In the genomic region with DNA sequence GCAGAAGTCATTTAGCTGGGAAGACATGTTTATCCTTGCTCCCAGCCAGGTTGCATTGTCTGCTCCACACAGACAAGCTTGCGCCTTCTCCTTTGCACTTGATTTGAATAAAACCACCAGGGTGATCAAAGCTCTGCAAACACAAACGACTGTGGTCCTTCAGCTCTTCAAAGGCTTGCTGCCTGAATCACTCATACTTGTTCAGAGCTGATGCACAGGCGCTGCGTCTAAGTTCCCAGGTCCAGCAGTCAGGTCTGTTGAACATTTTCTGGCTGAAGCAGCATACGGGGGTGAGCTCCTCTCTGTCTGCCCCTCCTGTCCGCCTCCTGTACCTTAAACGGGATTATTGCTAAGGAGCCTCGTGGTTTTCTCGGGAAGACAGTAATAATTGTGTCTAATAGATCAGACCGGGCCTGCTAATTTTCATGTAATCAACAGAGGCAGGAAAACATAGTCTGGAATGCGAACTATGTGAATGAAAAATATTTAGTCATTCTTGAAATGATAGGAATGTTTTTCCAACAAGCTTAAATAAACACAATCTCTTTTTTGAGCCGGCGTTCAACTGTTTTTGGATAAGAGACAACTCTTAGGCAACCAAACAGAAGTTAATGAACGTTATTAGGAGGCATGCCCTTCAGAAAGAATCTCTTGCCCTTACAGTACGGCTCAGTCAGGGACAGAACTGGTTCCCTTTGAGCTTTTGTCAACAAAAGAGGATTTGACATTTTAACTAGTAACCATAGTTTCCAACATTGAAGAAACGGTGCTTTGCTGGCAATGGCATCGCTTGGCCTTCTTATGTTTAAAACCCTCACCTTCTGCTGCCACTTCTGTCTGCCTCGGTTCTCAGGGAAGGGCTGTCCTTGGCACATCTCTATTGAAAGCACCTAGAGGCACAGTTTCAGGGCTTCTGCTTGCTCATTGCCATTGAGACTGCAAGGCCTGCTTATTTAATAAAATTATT, we compare ENCODE assay signal across 9 mouse cellular contexts.
A peak's percentile ranks its signal among the peaks of the same experiment; 100 is the strongest.
DNase-seq lines count a peak whose midpoint lies in the region; ATAC-seq lines count a peak whose summit lies in the region.
"Had no signal": no experiment of that assay in that cellular context is flagged by ENCODE, and none has a peak within 500 bp of the region (broad histone marks: within the 10 kb centered on the region; RNA-seq: fewer than 3 reads in every experiment).

No protein-coding gene starts in this region.

- WGBS in forebrain, embryonic 13.5 days: 48% methylated on average over 18 of the region's 18 CpGs
- 67% methylated on average over 18 of the region's 18 CpGs for WGBS in forebrain, embryonic 11.5 days
- WGBS in liver, embryonic 15.5 days (ENCODE audit: insufficient replicate concordance): 70% methylated on average over 18 of the region's 18 CpGs
- WGBS in liver, embryonic 12.5 days (ENCODE audit: insufficient replicate concordance): 73% methylated on average over 18 of the region's 18 CpGs
- WGBS in heart, embryonic 13.5 days: 39% methylated on average over 18 of the region's 18 CpGs
- WGBS in midbrain, embryonic 16.5 days: 36% methylated on average over 18 of the region's 18 CpGs

- peak overlapping the region; percentile 32; the same call in 1 of the 2 replicates for H3K27ac ChIP-seq in forebrain, embryonic 13.5 days
- H3K27ac ChIP-seq in forebrain, embryonic 11.5 days (ENCODE audit: low read depth, low read length): no peak overlapping the region
- 0 out of 2 replicates have a peak overlapping the region, but pooled peaks have one; percentile 9 for H3K27ac ChIP-seq in liver, embryonic 15.5 days (replicated peaks)
- H3K27ac ChIP-seq in liver, embryonic 12.5 days: no peak overlapping the region
- H3K27ac ChIP-seq in heart, embryonic 13.5 days (replicated peaks): 0 out of 2 replicates have a peak overlapping the region, but pooled peaks have one; percentile 28
- no peak overlapping the region for H3K27ac ChIP-seq in midbrain, embryonic 16.5 days (ENCODE audit: low read length)

- H3K9me3 ChIP-seq in forebrain, embryonic 13.5 days (replicated peaks): no peaks in the 10 kb centered on the region
- no peaks in the 10 kb centered on the region for H3K9me3 ChIP-seq in forebrain, embryonic 11.5 days (ENCODE audit: control insufficient read depth, low read length)
- H3K9me3 ChIP-seq in liver, embryonic 15.5 days (replicated peaks): no peaks in the 10 kb centered on the region
- H3K9me3 ChIP-seq in liver, embryonic 12.5 days (replicated peaks): no peaks in the 10 kb centered on the region
- H3K9me3 ChIP-seq in heart, embryonic 13.5 days: no peaks in the 10 kb centered on the region
- no peaks in the 10 kb centered on the region for H3K9me3 ChIP-seq in midbrain, embryonic 16.5 days (replicated peaks; ENCODE audit: control insufficient read depth, low read length, poor library complexity, severe bottlenecking)

- no peak overlapping the region for H3K4me3 ChIP-seq in forebrain, embryonic 13.5 days
- H3K4me3 ChIP-seq in forebrain, embryonic 11.5 days (ENCODE audit: low read depth, low read length): no peak overlapping the region
- no peak overlapping the region for H3K4me3 ChIP-seq in liver, embryonic 15.5 days (replicated peaks)
- H3K4me3 ChIP-seq in liver, embryonic 12.5 days: no peak overlapping the region
- H3K4me3 ChIP-seq in heart, embryonic 13.5 days: no peak overlapping the region
- H3K4me3 ChIP-seq in midbrain, embryonic 16.5 days (ENCODE audit: low read depth, low read length): no peak overlapping the region

- ATAC-seq in forebrain, embryonic 13.5 days: no peak
- ATAC-seq in forebrain, embryonic 11.5 days (replicated peaks; ENCODE audit: low FRiP score): no peak
- no peak for ATAC-seq in liver, embryonic 15.5 days (ENCODE audit: insufficient read depth)
- no peak for ATAC-seq in liver, embryonic 12.5 days
- no peak for ATAC-seq in heart, embryonic 13.5 days (ENCODE audit: extremely low read depth, insufficient number of reproducible peaks, low FRiP score, low TSS enrichment)
- peak; percentile 36; the same call in 1 of the 2 replicates for ATAC-seq in midbrain, embryonic 16.5 days

- 0 out of 2 replicates have a peak, but pooled peaks cover 4% of the 10 kb centered on the region for H3K4me1 ChIP-seq in forebrain, embryonic 13.5 days
- no peaks in the 10 kb centered on the region for H3K4me1 ChIP-seq in forebrain, embryonic 11.5 days (replicated peaks; ENCODE audit: control insufficient read depth, insufficient read depth, low read length)
- peaks cover 37% of the 10 kb centered on the region for H3K4me1 ChIP-seq in liver, embryonic 15.5 days (replicated peaks)
- H3K4me1 ChIP-seq in liver, embryonic 12.5 days: peaks cover 59% of the 10 kb centered on the region
- peaks cover 54% of the 10 kb centered on the region for H3K4me1 ChIP-seq in heart, embryonic 13.5 days
- peaks cover 16% of the 10 kb centered on the region for H3K4me1 ChIP-seq in midbrain, embryonic 16.5 days (ENCODE audit: control insufficient read depth, insufficient read depth, low read length)

- no peak for DNase-seq in forebrain, embryonic 11.5 days (ENCODE audit: low spot score)
- DNase-seq in urinary bladder, postnatal 36 days (ENCODE audit: low spot score in 2 of 2): no peak
- DNase-seq in left cerebral cortex, adult 18-20 months (ENCODE audit: low spot score in 2 of 2): no peak
- DNase-seq: right cerebral cortex, postnatal 4 days had no signal

- no peaks in the 10 kb centered on the region for H3K27me3 ChIP-seq in forebrain, embryonic 13.5 days
- no peaks in the 10 kb centered on the region for H3K27me3 ChIP-seq in forebrain, embryonic 11.5 days (ENCODE audit: control insufficient read depth, insufficient read depth, low read length)
- H3K27me3 ChIP-seq in liver, embryonic 15.5 days: no peaks in the 10 kb centered on the region
- H3K27me3 ChIP-seq in liver, embryonic 12.5 days (replicated peaks): no peaks in the 10 kb centered on the region
- H3K27me3 ChIP-seq in heart, embryonic 13.5 days (replicated peaks): peaks cover 35% of the 10 kb centered on the region
- no peaks in the 10 kb centered on the region for H3K27me3 ChIP-seq in midbrain, embryonic 16.5 days (ENCODE audit: control insufficient read depth, insufficient read depth, low read depth, low read length)

- H3K4me2 ChIP-seq in forebrain, embryonic 13.5 days: no peak overlapping the region
- H3K4me2 ChIP-seq in forebrain, embryonic 11.5 days (ENCODE audit: low read depth, low read length, severe bottlenecking): no peak overlapping the region
- H3K4me2 ChIP-seq in liver, embryonic 15.5 days: no peak overlapping the region
- no peak overlapping the region for H3K4me2 ChIP-seq in liver, embryonic 12.5 days
- H3K4me2 ChIP-seq in heart, embryonic 13.5 days: no peak overlapping the region
- no peak overlapping the region for H3K4me2 ChIP-seq in midbrain, embryonic 16.5 days (ENCODE audit: low read length)

- no peaks in the 10 kb centered on the region for H3K36me3 ChIP-seq in forebrain, embryonic 13.5 days (ENCODE audit: poor library complexity, severe bottlenecking)
- no peaks in the 10 kb centered on the region; the same call in 1 of the 2 replicates for H3K36me3 ChIP-seq in forebrain, embryonic 11.5 days (ENCODE audit: control insufficient read depth, insufficient read depth, low read length)
- no peaks in the 10 kb centered on the region for H3K36me3 ChIP-seq in liver, embryonic 15.5 days (replicated peaks)
- H3K36me3 ChIP-seq in liver, embryonic 12.5 days: no peaks in the 10 kb centered on the region
- no peaks in the 10 kb centered on the region for H3K36me3 ChIP-seq in heart, embryonic 13.5 days
- no peaks in the 10 kb centered on the region for H3K36me3 ChIP-seq in midbrain, embryonic 16.5 days (ENCODE audit: control insufficient read depth, insufficient read depth, low read length)

- H3K9ac ChIP-seq in forebrain, embryonic 13.5 days: no peak overlapping the region
- H3K9ac ChIP-seq in forebrain, embryonic 11.5 days (ENCODE audit: low read length): no peak overlapping the region
- H3K9ac ChIP-seq in liver, embryonic 15.5 days: no peak overlapping the region
- no peak overlapping the region for H3K9ac ChIP-seq in liver, embryonic 12.5 days
- H3K9ac ChIP-seq in heart, embryonic 13.5 days: no peak overlapping the region
- no peak overlapping the region for H3K9ac ChIP-seq in midbrain, embryonic 16.5 days (ENCODE audit: low read depth, low read length)

Comparison
In these comparisons a context has a peak if more than half of its experiments do, and no peak if none do; other contexts are left out.
1. H3K27ac ChIP-seq: peak in forebrain, embryonic 13.5 days (single experiment), liver, embryonic 15.5 days (single experiment) and heart, embryonic 13.5 days (single experiment); none in forebrain, embryonic 11.5 days (single experiment), liver, embryonic 12.5 days (single experiment) and midbrain, embryonic 16.5 days (single experiment).